Mouse (Mus musculus): ENCODE results near the gene En2. TPM values are rescaled to one million over a fixed set of nuclear protein-coding genes. Genes with fewer than 3 reads are reported as not detected.

En2 gene
- total RNA-seq (2014; fragmentation: Nextera tagmentation) = not detected in 2 replicates
- not detected in 2 replicates for total RNA-seq (2017)

- no peak for ATAC-seq (replicated peaks; ENCODE audit: low FRiP score, low TSS enrichment, poor library complexity, severe bottlenecking)
Observed at GRCm38 (mm10) chr5:28165358-28166255, at the start of gene En2. TSS of gene En2 (plus strand) at chr5:28165694.

- ATAC-seq (replicated peaks; ENCODE audit: low FRiP score, low TSS enrichment, poor library complexity, severe bottlenecking) = no peak
Observed at GRCm38 (mm10) chr5:28117251-28117880, 48.1 kb upstream of the En2 start.

- no peak for ATAC-seq (replicated peaks; ENCODE audit: low FRiP score, low TSS enrichment, poor library complexity, severe bottlenecking)
Observed at GRCm38 (mm10) chr5:28117882-28118530, 47.5 kb upstream of the En2 start.

- no peak for ATAC-seq (replicated peaks; ENCODE audit: low FRiP score, low TSS enrichment, poor library complexity, severe bottlenecking)
Observed at GRCm38 (mm10) chr5:28118531-28118925, 47.0 kb upstream of the En2 start.

GRCm38 (mm10) chr5:28119576-28119975 is 45.9 kb upstream of the En2 start:
- no peak for ATAC-seq (replicated peaks; ENCODE audit: low FRiP score, low TSS enrichment, poor library complexity, severe bottlenecking)

GRCm38 (mm10) chr5:28122491-28123454 is 42.7 kb upstream of the En2 start:
- peak; percentile 97 for ATAC-seq (replicated peaks; ENCODE audit: low FRiP score, low TSS enrichment, poor library complexity, severe bottlenecking)

GRCm38 (mm10) chr5:28123455-28123825 is 42.1 kb upstream of the En2 start:
- no peak for ATAC-seq (replicated peaks; ENCODE audit: low FRiP score, low TSS enrichment, poor library complexity, severe bottlenecking)

GRCm38 (mm10) chr5:28124321-28125230 is 40.9 kb upstream of the En2 start:
- no peak for ATAC-seq (replicated peaks; ENCODE audit: low FRiP score, low TSS enrichment, poor library complexity, severe bottlenecking)

- no peak for ATAC-seq (replicated peaks; ENCODE audit: low FRiP score, low TSS enrichment, poor library complexity, severe bottlenecking)
Observed at GRCm38 (mm10) chr5:28128851-28129250, 36.6 kb upstream of the En2 start.

GRCm38 (mm10) chr5:28132231-28132630 is 33.3 kb upstream of the En2 start:
- ATAC-seq (replicated peaks; ENCODE audit: low FRiP score, low TSS enrichment, poor library complexity, severe bottlenecking) = no peak

- ATAC-seq (replicated peaks; ENCODE audit: low FRiP score, low TSS enrichment, poor library complexity, severe bottlenecking) = no peak
Observed at GRCm38 (mm10) chr5:28136438-28136837, 29.1 kb upstream of the En2 start.

GRCm38 (mm10) chr5:28144555-28144954 is 20.9 kb upstream of the En2 start:
- ATAC-seq (replicated peaks; ENCODE audit: low FRiP score, low TSS enrichment, poor library complexity, severe bottlenecking) = no peak

GRCm38 (mm10) chr5:28146018-28146417 is 19.5 kb upstream of the En2 start:
- no peak for ATAC-seq (replicated peaks; ENCODE audit: low FRiP score, low TSS enrichment, poor library complexity, severe bottlenecking)

- no peak for ATAC-seq (replicated peaks; ENCODE audit: low FRiP score, low TSS enrichment, poor library complexity, severe bottlenecking)
Observed at GRCm38 (mm10) chr5:28148473-28148872, 17.0 kb upstream of the En2 start.

- ATAC-seq (replicated peaks; ENCODE audit: low FRiP score, low TSS enrichment, poor library complexity, severe bottlenecking) = no peak
Observed at GRCm38 (mm10) chr5:28149436-28149835, 16.1 kb upstream of the En2 start.

- ATAC-seq (replicated peaks; ENCODE audit: low FRiP score, low TSS enrichment, poor library complexity, severe bottlenecking) = no peak
Observed at GRCm38 (mm10) chr5:28157044-28157730, 8.3 kb upstream of the En2 start.

GRCm38 (mm10) chr5:28157781-28158180 is 7.7 kb upstream of the En2 start:
- no peak for ATAC-seq (replicated peaks; ENCODE audit: low FRiP score, low TSS enrichment, poor library complexity, severe bottlenecking)

Measured in megakaryocyte-erythroid progenitor cell, adult 5-6 weeks (primary cell).